Mouse (Mus musculus) forebrain, postnatal 0 days (tissue): ENCODE results near the gene Gm11492. TPM values are rescaled to one million over a fixed set of nuclear protein-coding genes. Genes with fewer than 3 reads are reported as not detected.

ENCODE experiments used
- ATAC-seq: fragments of 200-750 bp; cut with Nextera tagmentation; 2 replicates; pipeline ENCODE4 v1.8.0; 2017; ENCODE audit warnings: mild to moderate bottlenecking, moderate library complexity
- DNase-seq: peaks from one replicate; pipeline ENCODE4 v3.0.0-alpha.2; 2015
- H3K27ac ChIP-seq: fragments of 300-500 bp; sonication (generic); 2 replicates; pipeline ENCODE4 v1.5.1; 2014; ENCODE audit warnings: low read depth, mild to moderate bottlenecking, antibody characterized with exemption, low read length, moderate library complexity, mixed read lengths
- H3K27me3 ChIP-seq: fragments of 300-500 bp; sonication (generic); 2 replicates; pipeline ENCODE4 v1.6.1; 2014; ENCODE audit warnings: mild to moderate bottlenecking, low read length, mixed read lengths; ENCODE audit not compliant: insufficient read depth
- H3K36me3 ChIP-seq: fragments of 300-500 bp; sonication (generic); 2 replicates; pipeline ENCODE4 v1.6.1; 2014; ENCODE audit warnings: mild to moderate bottlenecking, moderate library complexity; ENCODE audit not compliant: insufficient read depth
- H3K4me1 ChIP-seq: fragments of 300-500 bp; sonication (generic); 2 replicates; pipeline ENCODE4 v1.6.1; 2014; ENCODE audit warnings: antibody characterized with exemption; ENCODE audit not compliant: insufficient read depth
- H3K4me2 ChIP-seq: fragments of 300-500 bp; sonication (generic); 2 replicates; pipeline ENCODE4 v1.6.1; 2014; ENCODE audit warnings: low read depth, mild to moderate bottlenecking, moderate library complexity
- H3K4me3 ChIP-seq: fragments of 300-500 bp; sonication (generic); 2 replicates; pipeline ENCODE4 v1.5.1; 2014; ENCODE audit warnings: low read depth, low read length, mixed read lengths
- H3K9ac ChIP-seq: fragments of 300-500 bp; sonication (generic); 2 replicates; pipeline ENCODE4 v1.6.1; 2014; ENCODE audit warnings: mild to moderate bottlenecking
- H3K9me3 ChIP-seq: fragments of 300-500 bp; sonication (generic); 2 replicates; pipeline ENCODE4 v1.6.1; 2016; ENCODE audit warnings: low read length
- CTCF ChIP-seq: sonication (generic); IDR thresholded peaks from 2 replicates; pipeline ENCODE4 v1.5.1; 2016; ENCODE audit warnings: antibody characterized with exemption, control low read depth, low read depth
- WGBS: fragments of 180-500 bp; shearing (Covaris S2); extraction: QIAGEN DNeasy Blood & Tissue Kit; methylation state at CpG from one replicate; pipeline ENCODE4 v1.1.7; 2014; 5-methylcytosine and 5-hydroxymethylcytosine counted together
- polyA plus RNA-seq: library from polyadenylated mRNA; unstranded; fragments of >200 nt; fragmentation: Nextera tagmentation; extraction: Ambion mirVana; gene quantifications from 2 replicates; pipeline ENCODE4 v1.2.1, GENCODE M21; 2015
- total RNA-seq: library from RNA; depleted of rRNA; stranded (reverse); fragments of >200 nt; gene quantifications from 2 replicates; pipeline ENCODE4 v1.2.3, GENCODE M21; 2014

The Gm11492 gene
- total and polyA plus RNA-seq, 2 experiments from 2014 or later: not detected

DNA sequence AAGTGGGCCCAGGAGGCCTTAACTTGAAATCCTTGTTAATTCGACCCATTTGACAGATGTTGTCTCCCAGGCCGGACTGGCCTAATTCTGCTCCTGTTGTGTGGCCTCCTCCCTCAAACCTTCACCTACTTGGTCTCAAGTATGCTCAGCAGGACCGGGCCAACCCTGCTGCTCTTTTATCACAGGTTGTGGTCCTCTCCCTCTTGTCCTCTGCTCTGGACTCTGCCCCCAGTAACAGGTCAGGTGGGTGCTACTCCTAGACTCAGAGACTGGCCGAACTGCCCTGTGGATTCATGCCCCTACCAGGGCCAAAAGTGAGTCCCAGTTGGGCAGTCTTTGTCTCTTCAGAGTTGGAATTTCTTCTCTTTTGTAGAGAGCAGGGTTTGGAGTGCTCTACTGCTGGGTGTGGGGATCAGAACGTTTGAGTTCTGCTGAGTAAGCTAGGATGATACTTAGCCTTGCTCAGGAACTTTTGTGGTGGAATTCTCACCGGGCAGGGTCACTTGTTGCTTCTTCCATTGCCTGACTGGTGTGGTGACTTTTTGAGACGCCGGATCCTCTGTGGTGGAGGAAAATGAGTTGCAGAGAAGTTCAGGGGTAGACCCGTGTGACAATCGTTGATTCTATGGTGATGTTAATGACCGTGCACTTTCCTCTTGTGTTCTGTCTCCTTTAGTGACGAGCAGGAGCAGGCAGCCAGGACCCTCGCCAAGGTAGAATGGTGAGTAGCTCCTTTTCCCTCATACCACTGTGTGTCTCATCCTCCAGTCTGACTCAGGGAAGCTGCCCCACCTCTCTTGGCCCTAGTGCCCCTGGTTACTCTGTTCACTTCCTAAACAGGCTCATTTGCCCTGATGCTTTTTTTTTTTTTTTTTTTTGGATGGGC lies 26.5 kb downstream of the Gm11492 start:
- peaks cover 9% of the 10 kb centered on the region for H3K36me3 ChIP-seq
- no peak for TF ChIP-seq CTCF
- no peaks in the 10 kb centered on the region for H3K9me3 ChIP-seq
- peak overlapping the region; percentile 71 for H3K9ac ChIP-seq
- 38% methylated on average over 13 of the region's 13 CpGs for WGBS
- no peak for ATAC-seq
- peak overlapping the region; percentile 83 for H3K4me3 ChIP-seq
- H3K4me1 ChIP-seq: peaks cover 13% of the 10 kb centered on the region; the same call in 1 of the 2 replicates
- DNase-seq: no peak
- H3K27me3 ChIP-seq: no peaks in the 10 kb centered on the region
- H3K4me2 ChIP-seq: peak overlapping the region; percentile 76
- peak overlapping the region; percentile 89 for H3K27ac ChIP-seq

DNA sequence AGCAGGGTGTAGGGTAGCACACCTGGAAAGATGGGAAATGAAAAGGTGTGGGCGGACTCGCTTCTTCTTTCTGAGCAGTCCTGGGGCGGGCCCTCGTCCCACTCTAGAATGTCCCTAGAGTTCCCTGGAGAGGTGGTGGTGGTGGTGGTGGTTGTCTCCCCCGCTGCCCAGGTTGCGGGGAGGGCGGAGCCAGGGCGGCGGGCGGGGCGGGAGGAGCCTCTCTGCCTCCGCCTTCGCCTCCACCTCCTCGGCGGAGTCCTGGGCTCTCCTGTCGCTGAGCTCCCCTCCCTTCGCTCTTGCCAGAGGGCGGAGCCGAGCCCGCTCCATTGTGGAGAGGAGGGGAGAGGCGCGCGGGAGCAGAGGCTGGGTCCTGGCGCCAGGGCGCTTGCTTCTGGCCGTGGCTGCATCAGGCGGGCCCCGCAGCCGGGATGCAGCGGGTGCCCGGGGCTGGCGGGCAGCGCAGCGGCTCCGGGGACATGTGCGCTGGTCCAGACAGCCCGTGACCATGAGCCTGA lies 28.9 kb downstream of the Gm11492 start:
- peaks cover 30% of the 10 kb centered on the region for H3K36me3 ChIP-seq
- H3K4me2 ChIP-seq: peak overlapping the region; percentile 83
- H3K27me3 ChIP-seq: no peaks in the 10 kb centered on the region
- H3K4me3 ChIP-seq: peak overlapping the region; percentile 68
- no peaks in the 10 kb centered on the region for H3K9me3 ChIP-seq
- peak overlapping the region; percentile 88 for H3K9ac ChIP-seq
- ATAC-seq (peak; percentile 40; the same call in 1 of the 2 replicates), DNase-seq (peak; percentile 89)
- no peak for TF ChIP-seq CTCF
- H3K4me1 ChIP-seq: peaks cover 13% of the 10 kb centered on the region; the same call in 1 of the 2 replicates
- peak overlapping the region; percentile 92 for H3K27ac ChIP-seq
- WGBS: 5% methylated on average over 31 of the region's 37 CpGs

DNA sequence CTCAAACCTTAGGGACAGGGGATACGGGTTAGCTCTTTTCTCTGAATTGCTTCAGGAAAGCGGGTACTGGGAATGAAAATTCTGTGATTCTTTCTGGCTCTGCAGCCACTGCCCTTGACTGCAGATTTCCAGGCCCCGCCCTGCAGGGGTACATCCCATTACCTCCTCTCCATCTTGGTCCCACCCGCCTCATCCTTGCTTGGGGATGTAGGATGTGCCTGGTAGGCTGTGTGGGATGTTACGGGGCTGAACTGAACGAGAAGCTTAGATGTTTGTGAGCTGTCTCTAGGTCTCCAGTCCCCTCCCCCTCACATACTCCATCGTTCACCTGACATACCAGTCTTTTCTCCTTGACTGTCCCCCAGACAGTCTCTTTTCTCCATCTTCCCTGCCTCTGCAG lies 29.5 kb downstream of the Gm11492 start:
- DNase-seq (peak; percentile 49), ATAC-seq (no peak)
- H3K4me2 ChIP-seq: peak overlapping the region; percentile 83
- TF ChIP-seq CTCF: no peak
- H3K4me1 ChIP-seq: peaks cover 13% of the 10 kb centered on the region; the same call in 1 of the 2 replicates
- 4% methylated on average over 7 of the region's 7 CpGs for WGBS
- H3K9me3 ChIP-seq: no peaks in the 10 kb centered on the region
- H3K4me3 ChIP-seq: peak overlapping the region; percentile 68
- H3K27me3 ChIP-seq: no peaks in the 10 kb centered on the region
- peak overlapping the region; percentile 88 for H3K9ac ChIP-seq
- peak overlapping the region; percentile 92 for H3K27ac ChIP-seq
- peaks cover 36% of the 10 kb centered on the region for H3K36me3 ChIP-seq

DNA sequence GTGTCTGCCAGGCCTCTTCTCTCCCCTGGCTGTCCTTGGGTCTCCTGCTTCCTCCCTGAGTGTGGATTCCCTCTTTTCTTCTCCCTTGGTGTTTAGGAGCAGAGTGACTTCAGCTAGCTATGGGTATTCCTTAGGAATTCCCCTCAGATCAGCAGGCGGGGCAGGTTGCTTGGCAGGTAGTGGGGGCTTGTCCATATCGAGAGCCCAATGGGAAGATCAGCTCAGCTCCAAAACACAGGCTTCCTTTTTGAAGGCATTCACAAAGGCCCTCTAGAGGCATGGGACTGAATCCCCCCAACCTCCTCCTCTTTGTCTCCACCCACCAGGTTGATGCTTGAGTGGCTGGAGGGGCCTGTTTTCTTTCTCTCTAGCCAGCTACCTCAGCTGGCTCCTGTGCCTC lies 30.0 kb downstream of the Gm11492 start:
- H3K9me3 ChIP-seq: no peaks in the 10 kb centered on the region
- peak overlapping the region; percentile 92 for H3K27ac ChIP-seq
- H3K4me3 ChIP-seq: peak overlapping the region; percentile 68
- H3K4me1 ChIP-seq: peaks cover 13% of the 10 kb centered on the region; the same call in 1 of the 2 replicates
- H3K27me3 ChIP-seq: no peaks in the 10 kb centered on the region
- H3K36me3 ChIP-seq: peaks cover 40% of the 10 kb centered on the region
- no peak for ATAC-seq
- H3K4me2 ChIP-seq: peak overlapping the region; percentile 83
- peak; percentile 51 for TF ChIP-seq CTCF
- peak overlapping the region; percentile 88 for H3K9ac ChIP-seq
- WGBS: 9% methylated on average over 2 of the region's 2 CpGs
- peak; percentile 73 for DNase-seq

DNA sequence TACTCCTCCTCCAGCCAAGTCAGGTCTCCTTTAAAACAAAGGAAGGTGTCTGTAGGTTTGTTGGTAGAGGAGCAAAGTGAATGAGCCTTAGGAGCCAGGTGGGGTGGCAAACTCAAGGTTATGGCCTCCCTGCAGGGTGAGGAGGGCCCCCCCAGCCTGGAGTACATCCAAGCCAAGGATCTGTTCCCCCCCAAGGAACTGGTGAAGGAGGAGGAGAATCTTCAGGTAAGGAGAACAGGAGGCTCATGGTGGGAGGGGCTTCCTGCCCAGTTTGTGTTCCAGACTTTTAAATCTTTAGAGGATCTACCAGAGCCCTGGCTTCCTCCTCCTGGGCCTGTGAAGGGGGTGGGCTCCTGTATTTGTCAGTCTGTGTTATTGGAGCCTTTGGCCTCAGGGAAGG lies 30.6 kb downstream of the Gm11492 start:
- Histone ChIP-seq H3K36me3 (peaks cover 45% of the 10 kb centered on the region), H3K27ac (0 out of 2 replicates have a peak overlapping the region, but pooled peaks have one; percentile 92), H3K9me3 (no peaks in the 10 kb centered on the region), H3K4me1 (peaks cover 13% of the 10 kb centered on the region; the same call in 1 of the 2 replicates), H3K4me2 (peak overlapping the region; percentile 83), H3K27me3 (no peaks in the 10 kb centered on the region), H3K4me3 (peak overlapping the region; percentile 68), H3K9ac (peak overlapping the region; percentile 88)
- ATAC-seq (no peak), DNase-seq (no peak)
- no peak for TF ChIP-seq CTCF

DNA sequence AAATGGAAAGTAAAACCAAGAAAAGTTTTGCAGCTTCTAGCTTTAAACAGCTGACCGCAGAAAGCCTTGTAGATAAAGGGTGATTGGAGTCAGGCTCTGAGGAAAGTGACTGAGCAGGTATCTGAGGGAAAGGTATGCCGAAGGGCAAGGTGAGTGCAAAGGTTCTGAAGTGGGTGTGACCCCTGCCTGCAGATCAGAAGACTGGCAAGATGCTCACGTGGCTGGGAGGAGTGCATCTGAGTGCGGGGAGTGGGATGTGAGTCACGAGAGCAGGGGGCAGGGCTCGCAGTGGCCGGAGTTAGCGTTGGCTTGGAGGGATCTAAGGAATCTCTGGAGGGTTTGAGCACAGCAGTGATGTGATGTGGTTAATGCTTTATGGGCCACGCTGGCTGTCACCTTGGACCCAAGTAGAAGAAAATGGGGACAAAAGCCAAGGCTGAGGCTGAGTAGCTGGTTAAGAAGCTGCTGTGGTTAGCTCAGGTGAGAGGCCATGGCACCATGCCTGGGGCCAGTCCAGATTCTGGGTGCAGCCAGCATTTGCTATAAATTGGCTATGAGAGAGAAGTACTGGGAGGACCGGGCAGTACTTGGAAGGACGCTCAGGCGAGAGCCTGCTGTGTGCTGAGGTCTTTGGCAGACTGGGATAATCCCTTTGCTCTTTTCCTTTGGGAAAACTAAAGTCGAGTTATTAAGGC lies 33.1 kb downstream of the Gm11492 start:
- 0 out of 2 replicates have a peak, but pooled peaks cover 3% of the 10 kb centered on the region for H3K4me1 ChIP-seq
- DNase-seq: no peak
- ATAC-seq: no peak
- TF ChIP-seq CTCF: no peak
- no peak overlapping the region for H3K4me2 ChIP-seq
- 89% methylated on average over 13 of the region's 13 CpGs for WGBS
- H3K4me3 ChIP-seq: no peak overlapping the region
- peaks cover 70% of the 10 kb centered on the region for H3K36me3 ChIP-seq
- H3K27ac ChIP-seq: no peak overlapping the region
- no peaks in the 10 kb centered on the region for H3K9me3 ChIP-seq
- H3K27me3 ChIP-seq: no peaks in the 10 kb centered on the region
- H3K9ac ChIP-seq: no peak overlapping the region
